Mouse (Mus musculus) bone marrow macrophage, adult 2 months (primary cell): ENCODE data around the gene Tbc1d9b.

Source experiments
- CTCF ChIP-seq: IDR thresholded peaks from 2 replicates; pipeline ENCODE4 v1.5.1; 2012; ENCODE audit warnings: low read depth, mild to moderate bottlenecking, low read length, moderate library complexity
- POLR2A ChIP-seq: IDR thresholded peaks from 2 replicates; pipeline ENCODE4 v1.6.1; 2012; ENCODE audit warnings: mild to moderate bottlenecking, low read depth, low read length, borderline replicate concordance

GRCm38 (mm10) chr11:50154166-50154565, 23.0 kb downstream of the Tbc1d9b start:
- TF ChIP-seq CTCF (no peak), POLR2A (no peak)
